Comparison of ENCODE assay signal across 8 mouse cellular contexts in the genomic region with DNA sequence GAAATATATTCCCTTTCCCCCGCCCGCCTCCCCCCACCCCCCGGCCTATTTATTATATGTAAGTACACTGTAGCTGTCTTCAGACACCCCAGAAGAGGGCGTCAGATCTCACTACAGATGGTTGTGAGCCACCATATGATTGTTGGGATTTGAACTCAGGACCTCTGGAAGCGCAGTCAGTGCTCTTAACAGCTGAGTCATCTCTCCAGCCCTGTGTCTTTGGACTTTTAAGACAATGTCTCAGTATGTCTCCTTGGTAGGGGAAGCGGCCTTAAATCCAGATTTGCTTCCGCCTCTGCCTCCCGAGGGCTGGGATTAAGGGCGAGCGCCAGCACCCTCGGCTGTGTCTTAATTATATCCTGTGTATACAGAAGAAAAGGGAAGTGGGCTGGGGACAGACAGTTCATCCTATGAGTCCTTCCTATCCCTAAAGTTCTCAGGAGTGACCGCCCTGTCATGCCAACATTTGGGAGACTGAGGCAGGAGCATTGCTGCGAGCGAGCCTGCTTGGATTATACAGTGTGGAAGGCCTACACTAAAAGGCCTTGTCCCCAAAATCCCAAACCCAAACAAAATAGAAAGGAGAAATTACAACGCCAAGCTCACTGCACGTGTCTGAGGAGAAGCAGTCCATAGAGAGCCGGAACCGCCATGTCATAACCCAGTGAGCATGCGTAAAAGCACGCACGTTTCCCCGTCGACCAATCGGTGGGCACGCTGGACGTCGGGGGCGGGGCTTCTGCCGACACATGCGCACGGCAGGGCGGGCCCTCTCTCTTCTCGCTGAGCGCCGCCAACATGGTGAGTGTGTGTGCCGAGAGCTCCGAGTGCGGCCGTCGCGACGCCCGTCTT. TPM values are rescaled to one million over a fixed set of nuclear protein-coding genes. Genes with fewer than 3 reads are reported as not detected.
DNase-seq lines count a peak whose midpoint lies in the region; ATAC-seq lines count a peak whose summit lies in the region.

A gene (plus strand): TSS at position 704 of the 852 bp plus-strand sequence.

- peak within 1 kb of the TSS; percentile 81 for H3K9ac ChIP-seq in hindbrain, embryonic 15.5 days

- H3K4me1 ChIP-seq in hindbrain, embryonic 15.5 days (replicated peaks), result peaks cover 21% of the 10 kb centered on the region

- H3K4me2 ChIP-seq in hindbrain, embryonic 15.5 days, result peak within 1 kb of the TSS; percentile 87

- H3K4me3 ChIP-seq in hindbrain, embryonic 15.5 days, result peak within 1 kb of the TSS; percentile 81
- H3K4me3 ChIP-seq in macrophage (ENCODE audit: inconsistent target), result peak within 1 kb of the TSS; percentile 87

- ATAC-seq in hindbrain, embryonic 15.5 days (ENCODE audit: low FRiP score, low read depth), result peak; percentile 98

- 6% methylated on average over 43 of the region's 43 CpGs for WGBS in hindbrain, embryonic 15.5 days
- 6% methylated on average over 20 of the region's 43 CpGs for WGBS in macrophage (ENCODE audit: missing documents)

- H3K27ac ChIP-seq in hindbrain, embryonic 15.5 days (replicated peaks), result peak within 1 kb of the TSS; percentile 88
- H3K27ac ChIP-seq in macrophage, result peak within 1 kb of the TSS; percentile 70

- peaks cover 17% of the 10 kb centered on the region for H3K79me2 ChIP-seq in macrophage (ENCODE audit: inconsistent target)

- peak; percentile 96 for DNase-seq in R1 (ENCODE audit: low read depth, low spot score)
- DNase-seq in cerebellum, postnatal 25 days, result peak; percentile 99
- peak; percentile 97 to 98 for DNase-seq in frontal cortex, postnatal 36 days (ENCODE audit: low spot score in 2 of 2)
- DNase-seq in left cerebral cortex, adult 18-20 months (ENCODE audit: low spot score in 2 of 2), result peak; percentile 98 to 99
- peak; percentile 98 for DNase-seq in right cerebral cortex, adult 18-20 months
- peak; percentile 93 for DNase-seq in urinary bladder, postnatal 10 days (ENCODE audit: low spot score)

- H3K36me3 ChIP-seq in hindbrain, embryonic 15.5 days, result peaks cover 29% of the 10 kb centered on the region
- H3K36me3 ChIP-seq in macrophage (ENCODE audit: inconsistent target), result peaks cover 25% of the 10 kb centered on the region

- no peaks in the 10 kb centered on the region for H3K27me3 ChIP-seq in hindbrain, embryonic 15.5 days

- no peaks in the 10 kb centered on the region for H3K9me3 ChIP-seq in hindbrain, embryonic 15.5 days

RNA-seq across cellular contexts. Expression of the gene that starts here (rescaled TPM):
- 408 and 422 TPM in 2 replicates for polyA plus RNA-seq in hindbrain, embryonic 15.5 days (2015; fragmentation: Nextera tagmentation; extraction: Ambion mirVana)
- 100 to 1,000 TPM; 298 to 323 TPM for total RNA-seq in left cerebral cortex, adult 18-20 months (2021)
- 100 to 1,000 TPM in 1 of 26 experiments, 10 to 100 TPM in 22, 1 to 10 TPM in 3; 8.1 to 112 (median 25.9) TPM for total RNA-seq in macrophage (2018; cell fraction: chromatin; rRNA removed)
- total RNA-seq in macrophage (2018; cell fraction: cytosol; rRNA removed), result 100 to 1,000 TPM; 224 to 683 (median 365) TPM
- 100 to 1,000 TPM in 1 of 26 experiments, 10 to 100 TPM in 25; 21.9 to 104 (median 47.7) TPM for total RNA-seq in macrophage (2018; cell fraction: nucleus; rRNA removed)
- polyA plus RNA-seq in macrophage (2018), result 472 to 610 TPM (median 566 TPM) in 3 replicates

Comparison
In these comparisons a context has a peak if more than half of its experiments do, and no peak if none do; other contexts are left out.
1. Peak in every context shown above with its lines: DNase-seq, ATAC-seq, H3K4me3 ChIP-seq and H3K27ac ChIP-seq.